Mouse (Mus musculus) hindbrain, embryonic 12.5 days (tissue): ENCODE measurements around the gene Clic3. TPM values are rescaled to one million over a fixed set of nuclear protein-coding genes. Genes with fewer than 3 reads are reported as not detected.

Experiments used
- ATAC-seq: fragments of 200-750 bp; cut with Nextera tagmentation; 2 replicates; pipeline ENCODE4 v1.8.0; 2017; ENCODE audit warnings: moderate TSS enrichment; ENCODE audit not compliant: low FRiP score
- H3K27ac ChIP-seq: fragments of 300-500 bp; sonication (generic); 2 replicates; pipeline ENCODE4 v1.5.1; 2016; ENCODE audit warnings: mild to moderate bottlenecking
- H3K27me3 ChIP-seq: fragments of 300-500 bp; sonication (generic); 2 replicates; pipeline ENCODE4 v1.6.1; 2016; ENCODE audit warnings: mild to moderate bottlenecking
- H3K36me3 ChIP-seq: fragments of 300-500 bp; sonication (generic); 2 replicates; pipeline ENCODE4 v1.6.1; 2016; ENCODE audit warnings: mild to moderate bottlenecking
- H3K4me1 ChIP-seq: fragments of 300-500 bp; sonication (generic); 2 replicates; pipeline ENCODE4 v1.6.1; 2016
- H3K4me2 ChIP-seq: fragments of 300-500 bp; sonication (generic); replicated peaks from 2 replicates; pipeline ENCODE4 v1.6.1; 2016; ENCODE audit warnings: mild to moderate bottlenecking
- H3K4me3 ChIP-seq: fragments of 300-500 bp; sonication (generic); 2 replicates; pipeline ENCODE4 v1.5.1; 2016; ENCODE audit warnings: mild to moderate bottlenecking
- H3K9ac ChIP-seq: fragments of 300-500 bp; sonication (generic); 2 replicates; pipeline ENCODE4 v1.6.1; 2016; ENCODE audit warnings: mild to moderate bottlenecking, moderate library complexity
- H3K9me3 ChIP-seq: fragments of 300-500 bp; sonication (generic); replicated peaks from 2 replicates; pipeline ENCODE4 v1.6.1; 2016; ENCODE audit warnings: mild to moderate bottlenecking
- WGBS: fragments of 180-500 bp; shearing (Covaris S2); methylation state at CpG from one replicate; pipeline ENCODE4 v1.1.7; 2016; 5-methylcytosine and 5-hydroxymethylcytosine counted together
- polyA plus RNA-seq: library from polyadenylated mRNA; unstranded; fragments of >200 nt; fragmentation: Nextera tagmentation; extraction: Ambion mirVana; gene quantifications from 2 replicates; pipeline ENCODE4 v1.2.1, GENCODE M21; 2016

Gene Clic3
- polyA plus RNA-seq, 1 experiment from 2014 or later = 2.4 TPM

GRCm38 (mm10) chr2:25493476-25493961 is 36.9 kb downstream of the Clic3 start, which contains the start of gene Lcn12:
Gene Lcn12, minus strand, starts transcription at chr2:25493911.
- Histone ChIP-seq H3K36me3 (no peaks in the 10 kb centered on the region), H3K9ac (no peak within 1 kb of the TSS), H3K4me3 (no peak within 1 kb of the TSS), H3K9me3 (no peaks in the 10 kb centered on the region), H3K27ac (no peak within 1 kb of the TSS), H3K27me3 (no peaks in the 10 kb centered on the region), H3K4me2 (no peak within 1 kb of the TSS), H3K4me1 (no peaks in the 10 kb centered on the region)
- no peak for ATAC-seq
- WGBS = 86% methylated on average over 5 of the region's 5 CpGs

DNA sequence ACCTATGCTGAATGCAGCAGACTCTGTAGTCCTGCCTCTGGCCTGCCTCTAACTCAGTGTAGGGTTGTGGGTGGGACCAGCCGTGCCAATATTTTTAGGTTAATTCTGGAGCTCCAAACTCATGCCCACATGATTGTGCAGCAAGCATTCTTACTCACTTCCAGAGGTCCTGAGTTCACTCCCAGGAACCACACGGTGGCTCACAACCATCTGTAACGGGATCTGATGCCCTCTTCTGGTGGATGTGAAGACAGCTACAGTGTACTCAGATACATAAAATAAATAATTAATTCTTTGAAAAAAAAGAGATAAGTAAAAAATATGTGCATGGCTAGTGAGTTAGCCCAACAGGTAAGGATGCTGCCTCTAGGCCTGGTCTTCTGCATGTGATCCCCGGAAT is 39.8 kb downstream of the Clic3 start:
- H3K9ac ChIP-seq = no peak overlapping the region
- H3K36me3 ChIP-seq = no peaks in the 10 kb centered on the region
- no peak overlapping the region for H3K4me3 ChIP-seq
- ATAC-seq = no peak
- H3K27ac ChIP-seq = no peak overlapping the region
- H3K9me3 ChIP-seq = no peaks in the 10 kb centered on the region
- H3K4me2 ChIP-seq = no peak overlapping the region
- no peaks in the 10 kb centered on the region for H3K27me3 ChIP-seq
- peaks cover 8% of the 10 kb centered on the region for H3K4me1 ChIP-seq
- WGBS = 43% methylated on average over 4 of the region's 4 CpGs

- H3K4me3 ChIP-seq = no peak overlapping the region
- H3K27me3 ChIP-seq = no peaks in the 10 kb centered on the region
- no peak for ATAC-seq
- WGBS = 60% methylated on average over 6 of the region's 6 CpGs
- no peak overlapping the region for H3K27ac ChIP-seq
- H3K9ac ChIP-seq = no peak overlapping the region
- H3K4me1 ChIP-seq = peaks cover 18% of the 10 kb centered on the region
- H3K36me3 ChIP-seq = peaks cover 6% of the 10 kb centered on the region
- H3K4me2 ChIP-seq = no peak overlapping the region
- no peaks in the 10 kb centered on the region for H3K9me3 ChIP-seq
Observed at GRCm38 (mm10) chr2:25497846-25498575, 41.4 kb downstream of the Clic3 start.

GRCm38 (mm10) chr2:25498622-25499478 is 42.2 kb downstream of the Clic3 start:
- WGBS = 71% methylated on average over 15 of the region's 15 CpGs
- Histone ChIP-seq H3K9ac (0 out of 2 replicates have a peak overlapping the region, but pooled peaks have one; percentile 18), H3K4me1 (peaks cover 18% of the 10 kb centered on the region)

GRCm38 (mm10) chr2:25500071-25500575 is 43.5 kb downstream of the Clic3 start:
- 67% methylated on average over 6 of the region's 6 CpGs for WGBS
- Histone ChIP-seq H3K9me3 (no peaks in the 10 kb centered on the region), H3K36me3 (peaks cover 27% of the 10 kb centered on the region), H3K9ac (peak overlapping the region; percentile 85; the same call in 1 of the 2 replicates), H3K4me3 (peak overlapping the region; percentile 90), H3K27me3 (no peaks in the 10 kb centered on the region), H3K4me2 (peak overlapping the region; percentile 98), H3K27ac (no peak overlapping the region; the same call in 1 of the 2 replicates), H3K4me1 (peaks cover 18% of the 10 kb centered on the region)
- peak; percentile 42 for ATAC-seq

More at GRCm38 (mm10) chr2:25498622-25499478, 42.2 kb downstream of the Clic3 start:
- Histone ChIP-seq H3K4me2 (no peak overlapping the region), H3K4me3 (no peak overlapping the region), H3K27me3 (no peaks in the 10 kb centered on the region), H3K9me3 (no peaks in the 10 kb centered on the region), H3K36me3 (peaks cover 15% of the 10 kb centered on the region), H3K27ac (no peak overlapping the region)
- ATAC-seq = no peak

DNA sequence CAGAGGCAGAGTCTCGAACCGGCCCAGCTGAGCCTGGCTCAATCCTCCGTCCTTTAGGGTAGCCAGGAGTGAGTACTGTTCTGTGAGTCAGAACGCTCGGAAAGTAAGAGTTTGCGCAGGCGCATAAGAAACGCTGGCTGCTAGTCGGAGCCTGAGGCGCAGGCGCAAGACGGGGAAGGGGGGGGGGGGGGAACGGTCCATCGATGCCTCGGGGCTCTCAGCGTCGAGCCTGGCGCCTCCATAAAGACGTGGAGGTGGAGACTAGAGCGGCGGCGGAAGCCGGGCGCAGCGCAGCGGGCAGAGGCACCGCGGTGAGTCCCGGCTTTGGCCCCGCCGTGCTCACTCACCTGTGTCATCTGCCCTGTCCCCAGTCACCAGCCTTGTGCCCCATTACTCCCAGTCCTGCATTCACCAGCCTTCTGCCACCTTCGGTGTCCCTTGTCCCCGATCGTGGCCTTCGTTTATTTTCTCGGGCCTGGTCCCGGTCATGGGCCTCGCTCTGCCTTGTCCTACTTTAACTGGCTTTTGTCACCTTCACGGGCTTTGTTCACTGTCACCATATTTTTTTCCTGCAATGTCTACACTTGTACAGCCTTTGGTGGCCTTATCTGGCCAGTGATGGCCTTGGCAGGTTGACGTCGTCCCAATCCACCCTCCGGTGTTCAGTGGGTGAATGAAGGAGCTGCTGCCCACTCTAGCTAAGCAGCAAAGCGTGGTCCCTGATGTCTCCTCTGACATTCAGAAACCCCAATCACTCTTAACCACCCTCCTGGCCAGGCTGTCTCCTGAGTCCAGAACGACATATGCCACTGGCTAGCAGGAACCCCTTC is 44.2 kb downstream of the Clic3 start, which contains the start of gene Fbxw5:
Gene Fbxw5, plus strand, starts transcription at position 175 of the 830 bp plus-strand sequence.
- Histone ChIP-seq H3K4me2 (peak within 1 kb of the TSS; percentile 98), H3K9ac (peak within 1 kb of the TSS; percentile 85), H3K4me3 (peak within 1 kb of the TSS; percentile 90), H3K9me3 (no peaks in the 10 kb centered on the region), H3K27ac (peak within 1 kb of the TSS; percentile 79), H3K36me3 (peaks cover 34% of the 10 kb centered on the region), H3K4me1 (peaks cover 18% of the 10 kb centered on the region), H3K27me3 (no peaks in the 10 kb centered on the region)
- ATAC-seq = peak; percentile 86
- 2% methylated on average over 40 of the region's 44 CpGs for WGBS

DNA sequence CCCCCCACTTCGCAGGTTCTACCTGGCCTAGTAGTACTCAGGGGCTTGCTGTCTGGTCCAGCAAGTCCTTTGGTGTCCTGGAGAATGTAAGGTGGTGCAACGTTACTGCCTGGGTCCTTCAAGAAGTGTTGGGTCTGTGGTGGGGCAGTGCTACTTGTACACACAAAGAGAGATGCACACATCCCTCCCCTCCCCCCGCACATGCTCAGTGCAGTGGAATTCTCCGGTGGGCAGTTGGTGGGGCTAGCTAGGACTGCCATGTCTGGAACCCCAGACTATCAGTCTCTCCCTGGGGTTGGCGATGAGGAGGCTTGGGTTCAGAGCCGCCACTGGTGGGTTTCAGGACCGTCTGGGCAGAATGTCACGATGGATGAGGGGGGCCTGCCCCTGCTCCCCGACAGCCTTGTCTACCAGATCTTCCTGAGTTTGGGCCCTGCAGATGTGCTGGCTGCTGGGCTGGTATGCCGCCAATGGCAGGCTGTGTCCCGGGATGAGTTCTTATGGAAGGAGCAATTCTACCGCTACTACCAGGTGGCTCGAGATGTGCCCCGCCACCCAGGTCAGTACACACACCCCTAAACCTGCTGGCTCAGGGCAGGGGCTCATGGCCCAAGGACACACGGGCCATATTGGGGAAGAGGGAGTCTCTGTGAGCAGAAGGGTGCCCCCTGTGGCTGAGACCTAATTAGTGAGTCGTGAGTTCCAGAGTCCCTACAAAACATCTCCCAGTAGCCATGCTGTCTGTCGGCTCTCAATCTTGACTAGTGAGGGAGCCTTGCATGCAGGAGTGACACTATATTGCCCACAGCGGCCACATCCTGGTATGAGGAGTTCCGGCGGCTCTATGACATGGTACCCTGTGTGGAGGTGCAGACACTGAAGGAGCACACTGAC is 45.2 kb downstream of the Clic3 start, which contains the start of gene C8g:
Gene C8g, minus strand, starts transcription at position 127 of the 894 bp plus-strand sequence.
- Histone ChIP-seq H3K4me3 (peak within 1 kb of the TSS; percentile 90), H3K9ac (peak within 1 kb of the TSS; percentile 85), H3K36me3 (peaks cover 37% of the 10 kb centered on the region), H3K27ac (peak within 1 kb of the TSS; percentile 79), H3K9me3 (no peaks in the 10 kb centered on the region), H3K4me1 (peaks cover 18% of the 10 kb centered on the region), H3K27me3 (no peaks in the 10 kb centered on the region), H3K4me2 (peak within 1 kb of the TSS; percentile 98)
- 0 out of 2 replicates have a peak, but pooled peaks have one; percentile 11 for ATAC-seq
- WGBS = 78% methylated on average over 20 of the region's 20 CpGs

DNA sequence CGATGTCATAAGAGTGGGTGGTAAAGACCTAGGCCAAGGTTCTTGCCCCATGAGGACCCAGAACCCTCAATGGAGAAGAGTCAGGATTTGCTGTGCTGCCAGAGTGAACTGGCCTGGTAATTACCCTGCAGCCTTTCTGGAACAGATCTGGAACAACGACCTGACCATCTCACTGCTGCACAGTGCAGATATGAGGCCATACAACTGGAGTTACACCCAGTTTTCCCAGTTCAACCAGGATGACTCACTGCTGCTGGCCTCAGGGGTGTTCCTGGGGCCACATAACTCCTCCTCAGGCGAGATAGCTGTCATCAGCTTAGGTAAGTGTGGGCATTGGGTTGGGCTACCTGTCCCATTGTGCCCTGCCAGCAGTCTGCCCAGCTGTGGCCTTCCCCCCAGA is 46.1 kb downstream of the Clic3 start:
- Histone ChIP-seq H3K9ac (no peak overlapping the region), H3K4me2 (no peak overlapping the region), H3K27ac (no peak overlapping the region)

DNA sequence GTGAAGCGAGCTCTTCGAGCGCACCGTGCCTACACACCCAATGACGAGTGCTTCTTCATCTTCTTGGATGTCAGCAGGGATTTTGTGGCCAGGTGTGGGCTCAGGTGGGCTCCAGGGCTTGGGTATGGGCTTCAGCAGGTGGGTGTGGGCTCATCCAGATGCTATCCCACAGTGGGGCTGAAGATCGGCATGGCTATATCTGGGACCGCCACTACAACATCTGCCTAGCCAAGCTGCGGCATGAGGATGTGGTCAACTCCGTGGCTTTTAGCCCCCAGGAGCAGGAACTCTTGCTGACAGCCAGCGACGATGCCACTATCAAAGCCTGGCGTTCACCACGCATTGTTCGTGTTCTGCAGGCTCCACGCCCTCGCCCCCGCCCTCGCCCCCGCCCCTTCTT is 47.9 kb downstream of the Clic3 start:
- Histone ChIP-seq H3K27me3 (no peaks in the 10 kb centered on the region), H3K36me3 (peaks cover 40% of the 10 kb centered on the region), H3K4me1 (peaks cover 18% of the 10 kb centered on the region), H3K4me2 (no peak overlapping the region), H3K27ac (no peak overlapping the region), H3K4me3 (no peak overlapping the region), H3K9me3 (no peaks in the 10 kb centered on the region), H3K9ac (no peak overlapping the region)
- WGBS = 94% methylated on average over 19 of the region's 19 CpGs
- no peak for ATAC-seq

More for the DNA sequence above, 46.1 kb downstream of the Clic3 start:
- Histone ChIP-seq H3K27me3 (no peaks in the 10 kb centered on the region), H3K4me3 (no peak overlapping the region), H3K4me1 (peaks cover 18% of the 10 kb centered on the region), H3K36me3 (peaks cover 40% of the 10 kb centered on the region), H3K9me3 (no peaks in the 10 kb centered on the region)
- ATAC-seq = no peak
- WGBS = 80% methylated on average over 3 of the region's 3 CpGs

- WGBS = 83% methylated on average over 1 of the region's 1 CpGs
- no peak overlapping the region for H3K4me3 ChIP-seq
- H3K9ac ChIP-seq = no peak overlapping the region
- peaks cover 16% of the 10 kb centered on the region for H3K4me1 ChIP-seq
- ATAC-seq = no peak
- no peaks in the 10 kb centered on the region for H3K27me3 ChIP-seq
- no peak overlapping the region for H3K4me2 ChIP-seq
- no peak overlapping the region for H3K27ac ChIP-seq
- no peaks in the 10 kb centered on the region for H3K9me3 ChIP-seq
- peaks cover 40% of the 10 kb centered on the region for H3K36me3 ChIP-seq
Observed at GRCm38 (mm10) chr2:25505000-25505399, 48.4 kb downstream of the Clic3 start.
